Mouse (Mus musculus): ENCODE results near the gene Cyp20a1. TPM values are rescaled to one million over a fixed set of nuclear protein-coding genes. Genes with fewer than 3 reads are reported as not detected.

The Cyp20a1 gene
- total RNA-seq (2015; ENCODE audit: low replicate concordance) (1.5 and 6.1 TPM in 2 replicates), total RNA-seq (2017; ENCODE audit: low replicate concordance) (5.4 and 5.5 TPM in 2 replicates)

DNA sequence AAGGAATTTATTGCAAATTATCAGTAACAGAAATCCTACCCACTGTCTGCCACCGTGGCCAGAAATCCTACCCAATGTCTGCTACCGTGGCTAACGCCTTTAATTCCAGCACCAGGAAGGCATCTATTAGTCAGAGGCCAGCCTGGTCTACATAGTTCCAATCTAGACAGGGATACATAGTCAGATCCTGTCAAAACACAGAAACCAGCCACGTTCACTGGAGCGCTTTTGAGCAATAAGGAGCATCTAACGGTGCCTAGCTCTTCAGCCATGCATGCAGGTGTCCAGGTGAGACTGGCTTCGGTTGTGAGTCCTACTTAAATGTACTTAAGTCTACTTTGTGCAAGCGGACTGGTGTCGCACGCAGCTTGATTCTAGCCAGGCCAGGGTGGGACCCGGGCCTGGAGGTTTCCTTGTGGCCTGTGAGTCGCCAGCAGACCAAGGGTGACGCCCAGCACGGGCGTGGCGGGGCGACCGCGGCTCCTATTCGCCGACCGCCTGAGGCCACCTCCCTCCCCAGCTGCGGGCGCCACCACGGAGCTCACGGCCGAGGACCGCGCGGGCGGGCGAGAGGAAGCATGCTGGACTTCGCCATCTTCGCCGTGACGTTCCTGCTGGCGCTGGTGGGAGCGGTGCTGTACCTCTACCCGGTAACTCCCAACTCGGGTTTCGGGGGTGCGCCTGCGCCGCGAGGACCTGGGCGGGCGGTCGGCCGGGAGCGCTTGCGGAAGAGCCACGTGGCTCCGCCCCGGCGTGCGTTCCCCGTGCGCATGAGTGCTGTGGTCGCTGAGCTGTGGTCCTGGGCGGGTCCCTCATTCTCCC lies at the start of gene Cyp20a1:
TSS of gene Cyp20a1 (plus strand) at position 516 of the 822 bp plus-strand sequence.
- ATAC-seq (replicated peaks; ENCODE audit: low FRiP score, poor library complexity, severe bottlenecking): peak; percentile 99

- no peak for ATAC-seq (replicated peaks; ENCODE audit: low FRiP score, poor library complexity, severe bottlenecking)
These were observed 49.2 kb upstream of the Cyp20a1 start for GRCm38 (mm10) chr1:60293921-60294320.

GRCm38 (mm10) chr1:60343630-60344455 lies 720 bp downstream of the Cyp20a1 start:
- no peak for ATAC-seq (replicated peaks; ENCODE audit: low FRiP score, poor library complexity, severe bottlenecking)

DNA sequence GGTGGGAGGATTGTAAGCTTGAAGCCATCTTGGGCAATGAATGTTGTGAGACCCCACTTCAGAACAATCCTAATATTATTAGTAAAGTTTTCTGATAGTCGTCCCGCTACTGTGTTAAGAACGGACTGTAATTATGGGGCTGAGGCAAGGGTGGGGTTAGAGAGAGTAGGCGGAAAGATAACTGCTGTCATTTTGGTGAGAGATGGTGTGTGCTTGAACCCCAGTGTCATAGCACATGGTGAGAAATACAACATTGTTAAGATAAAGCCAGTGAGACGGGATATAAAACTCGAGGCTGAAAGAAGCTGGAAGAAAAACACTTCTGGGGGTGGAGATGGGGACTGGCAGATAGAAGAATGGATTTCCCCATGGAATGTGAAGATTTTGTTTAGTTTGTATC lies 1.5 kb downstream of the Cyp20a1 start:
- ATAC-seq (replicated peaks; ENCODE audit: low FRiP score, poor library complexity, severe bottlenecking): no peak

GRCm38 (mm10) chr1:60345712-60346111 lies 2.6 kb downstream of the Cyp20a1 start:
- ATAC-seq (replicated peaks; ENCODE audit: low FRiP score, poor library complexity, severe bottlenecking): no peak

GRCm38 (mm10) chr1:60352786-60353185 lies 9.7 kb downstream of the Cyp20a1 start:
- ATAC-seq (replicated peaks; ENCODE audit: low FRiP score, poor library complexity, severe bottlenecking): no peak

DNA sequence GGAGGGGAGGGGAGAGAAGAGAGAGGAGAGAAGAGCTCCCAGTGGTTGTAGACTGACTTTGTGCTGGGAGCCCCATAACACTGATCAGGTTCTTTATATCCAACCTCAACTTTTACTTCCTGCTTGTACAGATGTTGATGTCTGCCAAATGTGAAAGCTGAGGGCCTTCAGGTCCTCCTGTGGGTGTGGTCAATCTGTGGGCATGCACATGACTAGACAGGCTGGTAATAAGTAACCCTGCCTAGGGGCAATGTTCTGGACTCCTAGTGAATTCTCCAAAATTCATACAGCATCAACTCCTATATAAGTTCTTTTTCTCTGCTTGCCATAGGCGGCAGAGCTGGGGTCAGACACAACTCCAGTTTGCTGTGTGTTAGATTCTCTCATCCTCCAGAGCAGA lies 18.5 kb downstream of the Cyp20a1 start:
- ATAC-seq (replicated peaks; ENCODE audit: low FRiP score, poor library complexity, severe bottlenecking): no peak

GRCm38 (mm10) chr1:60376556-60376955 lies 33.4 kb downstream of the Cyp20a1 start:
- ATAC-seq (replicated peaks; ENCODE audit: low FRiP score, poor library complexity, severe bottlenecking): no peak

- no peak for ATAC-seq (replicated peaks; ENCODE audit: low FRiP score, poor library complexity, severe bottlenecking)
These were observed 38.8 kb downstream of the Cyp20a1 start for GRCm38 (mm10) chr1:60381910-60382309.

DNA sequence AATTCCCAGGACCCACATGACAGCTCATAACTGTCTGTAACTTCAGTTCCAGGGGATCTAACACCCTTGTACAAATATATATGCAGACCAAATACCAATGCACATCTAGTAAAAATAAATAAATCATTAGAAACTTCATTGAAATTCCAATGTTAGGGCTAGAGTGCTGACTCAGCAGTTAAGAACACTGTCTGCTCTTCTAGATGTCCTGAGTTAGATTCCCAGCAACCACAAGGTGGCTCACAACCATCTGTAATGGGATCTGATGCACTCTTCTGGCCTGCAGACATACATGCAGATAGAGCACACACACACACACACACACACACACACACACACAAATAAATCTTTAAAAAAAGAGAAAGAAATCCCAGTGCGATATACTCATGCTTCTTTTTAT lies 61.7 kb downstream of the Cyp20a1 start:
- no peak for ATAC-seq (replicated peaks; ENCODE audit: low FRiP score, poor library complexity, severe bottlenecking)

GRCm38 (mm10) chr1:60408501-60409167 lies 65.5 kb downstream of the Cyp20a1 start:
- ATAC-seq (replicated peaks; ENCODE audit: low FRiP score, poor library complexity, severe bottlenecking): no peak

DNA sequence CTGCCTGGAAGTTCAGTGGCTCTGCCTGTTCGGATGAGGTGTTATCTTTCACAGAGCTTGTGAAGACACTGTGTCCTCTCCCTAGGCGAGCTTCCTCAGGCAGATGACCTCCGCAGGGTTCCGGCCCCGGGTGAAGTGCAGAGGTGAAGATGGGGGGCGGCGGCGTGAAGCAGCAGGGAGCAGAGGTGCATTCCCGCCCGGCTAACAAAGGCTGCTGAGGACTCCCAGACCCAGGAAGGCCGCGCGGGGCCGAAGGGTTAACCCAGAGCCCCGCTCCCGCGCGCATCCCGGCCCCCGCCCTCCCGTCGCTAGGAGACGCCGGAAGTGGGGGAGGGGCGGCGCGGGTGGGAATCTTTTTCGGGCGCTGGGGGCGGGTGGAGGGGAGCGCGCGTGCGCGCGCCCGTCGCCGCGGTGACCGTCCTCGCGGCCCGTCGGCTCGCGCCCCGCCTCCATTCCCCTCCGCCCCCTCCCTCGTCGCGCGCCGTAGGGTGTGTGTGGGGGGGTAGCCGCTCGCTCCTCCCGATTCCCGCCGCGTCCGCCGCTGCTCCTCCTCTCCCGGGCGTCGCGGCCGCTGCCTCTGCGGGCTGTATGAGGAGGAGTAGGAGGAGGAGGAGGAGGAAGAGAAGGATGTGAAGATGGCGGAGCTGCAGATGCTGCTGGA lies 66.2 kb downstream of the Cyp20a1 start, which contains the start of gene Abi2:
TSS of gene Abi2 (plus strand) at position 452 of the 661 bp plus-strand sequence.
- peak; percentile 64 for ATAC-seq (replicated peaks; ENCODE audit: low FRiP score, poor library complexity, severe bottlenecking)

- no peak for ATAC-seq (replicated peaks; ENCODE audit: low FRiP score, poor library complexity, severe bottlenecking)
These were observed 67.0 kb downstream of the Cyp20a1 start for GRCm38 (mm10) chr1:60409928-60410817.

DNA sequence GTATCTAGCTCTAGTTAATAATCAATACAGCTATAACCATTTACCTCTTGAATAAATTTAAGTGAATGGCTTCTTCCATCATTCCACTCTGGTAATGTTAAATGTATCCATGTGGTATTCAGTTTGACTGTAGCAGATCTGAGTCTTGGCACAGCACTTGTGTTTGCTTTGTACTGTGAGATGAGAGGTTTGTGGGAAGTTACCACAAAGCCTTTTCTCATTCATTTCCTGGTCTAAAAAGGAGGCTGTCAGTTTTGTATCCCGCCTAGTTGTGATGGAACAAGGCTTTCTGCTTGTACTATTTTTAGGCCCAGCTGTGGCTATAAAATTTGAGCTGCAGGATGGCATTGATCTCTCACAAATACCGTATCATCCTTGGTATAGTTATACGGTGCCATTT lies 73.6 kb downstream of the Cyp20a1 start:
- ATAC-seq (replicated peaks; ENCODE audit: low FRiP score, poor library complexity, severe bottlenecking): no peak

- ATAC-seq (replicated peaks; ENCODE audit: low FRiP score, poor library complexity, severe bottlenecking): no peak
These were observed 80.8 kb downstream of the Cyp20a1 start for GRCm38 (mm10) chr1:60423882-60424281.

- no peak for ATAC-seq (replicated peaks; ENCODE audit: low FRiP score, poor library complexity, severe bottlenecking)
These were observed 85.2 kb downstream of the Cyp20a1 start for GRCm38 (mm10) chr1:60428341-60428740.

DNA sequence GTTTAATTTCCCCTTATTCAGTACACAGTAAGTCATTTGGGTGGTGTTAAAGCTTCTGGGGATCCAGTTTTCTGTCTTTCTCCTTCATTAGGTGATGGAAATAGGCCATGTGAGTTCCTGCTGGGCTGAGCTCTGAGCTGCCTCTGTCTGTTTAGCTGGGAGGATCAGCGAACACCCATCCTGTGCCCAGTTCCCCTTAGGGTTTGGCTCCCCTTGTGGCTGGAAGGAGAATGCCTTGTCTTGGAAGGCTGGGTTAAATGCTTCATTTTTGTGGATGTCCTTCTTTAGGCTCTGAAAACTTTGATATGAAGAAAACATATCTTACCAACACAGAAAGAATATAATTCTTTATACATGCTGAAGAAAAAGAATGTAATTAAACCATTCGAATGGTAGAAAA lies 85.8 kb downstream of the Cyp20a1 start:
- ATAC-seq (replicated peaks; ENCODE audit: low FRiP score, poor library complexity, severe bottlenecking): no peak

- ATAC-seq (replicated peaks; ENCODE audit: low FRiP score, poor library complexity, severe bottlenecking): no peak
These were observed 88.4 kb downstream of the Cyp20a1 start for GRCm38 (mm10) chr1:60431531-60431930.

- ATAC-seq (replicated peaks; ENCODE audit: low FRiP score, poor library complexity, severe bottlenecking): no peak
These were observed 89.4 kb downstream of the Cyp20a1 start for GRCm38 (mm10) chr1:60432497-60432896.

All from erythroblast, adult 5-6 weeks (primary cell).